Mouse (Mus musculus) liver, embryonic 14.5 days (tissue): ENCODE measurements at regions not wholly inside any gene's neighbourhood (a gene's known extent, or its start where the extent isn't known, plus 50 kb on each side); places are given as distances from the start of the nearest gene placed in this dataset.

Experiments used
- CTCF ChIP-seq: IDR thresholded peaks from 2 replicates; pipeline ENCODE4 v1.5.1; 2016; ENCODE audit warnings: antibody characterized with exemption, low read depth, control low read depth
- EP300 ChIP-seq: IDR thresholded peaks from 2 replicates; pipeline ENCODE4 v1.6.1; 2016; ENCODE audit warnings: antibody characterized with exemption, low read depth

DNA sequence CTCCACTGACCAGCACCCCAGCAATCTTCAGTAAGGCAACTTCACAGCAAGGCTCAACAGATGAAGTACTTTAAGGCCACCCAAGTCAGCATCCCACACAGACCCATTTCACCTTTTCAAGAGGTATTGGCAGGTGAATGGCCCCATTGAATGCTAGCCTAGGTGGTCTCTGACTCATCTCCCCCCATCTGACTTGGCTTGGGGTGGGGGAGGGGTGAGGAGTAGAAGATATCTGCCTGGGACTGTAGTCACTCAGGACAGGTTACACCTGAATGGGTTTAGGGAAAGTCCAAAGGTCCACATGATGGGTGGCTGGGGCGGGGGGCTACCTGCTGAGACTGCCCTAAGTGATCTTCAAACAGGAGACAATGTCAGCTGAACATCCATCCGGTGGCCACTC is 104.0 kb upstream of the Tle3 start:
- no peak for TF ChIP-seq CTCF
- no peak for TF ChIP-seq EP300
